Mouse (Mus musculus) liver, embryonic 15.5 days (tissue): ENCODE data around the gene Gbx2. TPM values are rescaled to one million over a fixed set of nuclear protein-coding genes. Genes with fewer than 3 reads are reported as not detected.

Experiments used
- ATAC-seq: fragments of 200-750 bp; cut with Nextera tagmentation; 2 replicates; pipeline ENCODE4 v1.8.0; 2017; ENCODE audit warnings: moderate number of reproducible peaks, mild to moderate bottlenecking, moderate library complexity; ENCODE audit not compliant: insufficient read depth
- H3K27ac ChIP-seq: fragments of 300-500 bp; sonication (generic); replicated peaks from 2 replicates; pipeline ENCODE4 v1.5.1; 2015; ENCODE audit warnings: mild to moderate bottlenecking, inconsistent platforms
- H3K27me3 ChIP-seq: fragments of 300-500 bp; sonication (generic); 2 replicates; pipeline ENCODE4 v1.6.1; 2015; ENCODE audit warnings: mild to moderate bottlenecking, inconsistent platforms
- H3K36me3 ChIP-seq: fragments of 300-500 bp; sonication (generic); replicated peaks from 2 replicates; pipeline ENCODE4 v1.6.1; 2015; ENCODE audit warnings: moderate library complexity, mild to moderate bottlenecking, inconsistent platforms
- H3K4me1 ChIP-seq: fragments of 300-500 bp; sonication (generic); replicated peaks from 2 replicates; pipeline ENCODE4 v1.6.1; 2015; ENCODE audit warnings: inconsistent platforms
- H3K4me2 ChIP-seq: fragments of 300-500 bp; sonication (generic); 2 replicates; pipeline ENCODE4 v1.6.1; 2015; ENCODE audit warnings: moderate library complexity, mild to moderate bottlenecking, inconsistent platforms
- H3K4me3 ChIP-seq: fragments of 300-500 bp; sonication (generic); replicated peaks from 2 replicates; pipeline ENCODE4 v1.5.1; 2015; ENCODE audit warnings: mild to moderate bottlenecking, inconsistent platforms
- H3K9ac ChIP-seq: fragments of 300-500 bp; sonication (generic); 2 replicates; pipeline ENCODE4 v1.6.1; 2015; ENCODE audit warnings: moderate library complexity, mild to moderate bottlenecking, inconsistent platforms
- H3K9me3 ChIP-seq: fragments of 300-500 bp; sonication (generic); replicated peaks from 2 replicates; pipeline ENCODE4 v1.6.1; 2016; ENCODE audit warnings: inconsistent platforms
- WGBS: fragments of 180-500 bp; shearing (Covaris S2); methylation state at CpG from one replicate; pipeline ENCODE4 v1.1.7; 2015; ENCODE audit warnings: mixed read lengths; ENCODE audit not compliant: insufficient replicate concordance; 5-methylcytosine and 5-hydroxymethylcytosine counted together
- polyA plus RNA-seq: library from polyadenylated mRNA; unstranded; fragments of >200 nt; fragmentation: Nextera tagmentation; extraction: Ambion mirVana; gene quantifications from 2 replicates; pipeline ENCODE4 v1.2.1, GENCODE M21; 2015

Gene Gbx2
- polyA plus RNA-seq, 1 experiment from 2014 or later: 0.67 TPM

- H3K9me3 ChIP-seq: no peaks in the 10 kb centered on the region
- no peaks in the 10 kb centered on the region for H3K27me3 ChIP-seq
- H3K36me3 ChIP-seq: no peaks in the 10 kb centered on the region
- H3K9ac ChIP-seq: no peak overlapping the region
- H3K27ac ChIP-seq: no peak overlapping the region
- no peak overlapping the region for H3K4me3 ChIP-seq
- ATAC-seq: no peak
- H3K4me1 ChIP-seq: no peaks in the 10 kb centered on the region
- 41% methylated on average over 2 of the region's 2 CpGs for WGBS
- no peak overlapping the region for H3K4me2 ChIP-seq
These were observed 28.7 kb downstream of the Gbx2 start for GRCm38 (mm10) chr1:89902236-89902635.

GRCm38 (mm10) chr1:89901381-89901780, 29.6 kb downstream of the Gbx2 start:
- H3K4me1 ChIP-seq: no peaks in the 10 kb centered on the region

GRCm38 (mm10) chr1:89899761-89900445, 31.1 kb downstream of the Gbx2 start:
- H3K4me2 ChIP-seq: no peak overlapping the region
- H3K9me3 ChIP-seq: no peaks in the 10 kb centered on the region
- ATAC-seq: no peak
- no peaks in the 10 kb centered on the region for H3K4me1 ChIP-seq
- H3K27me3 ChIP-seq: no peaks in the 10 kb centered on the region
- H3K9ac ChIP-seq: no peak overlapping the region
- no peaks in the 10 kb centered on the region for H3K36me3 ChIP-seq
- WGBS: 47% methylated on average over 11 of the region's 11 CpGs
- H3K27ac ChIP-seq: no peak overlapping the region
- no peak overlapping the region for H3K4me3 ChIP-seq

More at GRCm38 (mm10) chr1:89901381-89901780, 29.6 kb downstream of the Gbx2 start:
- H3K4me2 ChIP-seq: no peak overlapping the region
- no peaks in the 10 kb centered on the region for H3K27me3 ChIP-seq
- ATAC-seq: no peak
- H3K9ac ChIP-seq: no peak overlapping the region
- no peaks in the 10 kb centered on the region for H3K9me3 ChIP-seq
- no peaks in the 10 kb centered on the region for H3K36me3 ChIP-seq
- no peak overlapping the region for H3K27ac ChIP-seq
- 48% methylated on average over 4 of the region's 4 CpGs for WGBS
- no peak overlapping the region for H3K4me3 ChIP-seq

GRCm38 (mm10) chr1:89899036-89899435, 31.9 kb downstream of the Gbx2 start:
- no peaks in the 10 kb centered on the region for H3K36me3 ChIP-seq
- H3K4me1 ChIP-seq: no peaks in the 10 kb centered on the region
- H3K9me3 ChIP-seq: no peaks in the 10 kb centered on the region
- H3K4me2 ChIP-seq: no peak overlapping the region
- H3K9ac ChIP-seq: no peak overlapping the region
- no peak overlapping the region for H3K27ac ChIP-seq
- WGBS: 23% methylated on average over 2 of the region's 2 CpGs
- no peaks in the 10 kb centered on the region for H3K27me3 ChIP-seq
- H3K4me3 ChIP-seq: no peak overlapping the region
- no peak for ATAC-seq

- no peak overlapping the region for H3K27ac ChIP-seq
- no peak overlapping the region for H3K9ac ChIP-seq
- no peaks in the 10 kb centered on the region for H3K27me3 ChIP-seq
- ATAC-seq: no peak
- H3K4me2 ChIP-seq: no peak overlapping the region
- 51% methylated on average over 5 of the region's 5 CpGs for WGBS
- H3K4me3 ChIP-seq: no peak overlapping the region
- no peaks in the 10 kb centered on the region for H3K4me1 ChIP-seq
- no peaks in the 10 kb centered on the region for H3K9me3 ChIP-seq
- H3K36me3 ChIP-seq: no peaks in the 10 kb centered on the region
These were observed 35.2 kb downstream of the Gbx2 start for GRCm38 (mm10) chr1:89895801-89896200.

- Histone ChIP-seq H3K9me3 (no peaks in the 10 kb centered on the region), H3K27me3 (no peaks in the 10 kb centered on the region), H3K36me3 (no peaks in the 10 kb centered on the region), H3K4me1 (no peaks in the 10 kb centered on the region), H3K9ac (no peak overlapping the region), H3K4me2 (no peak overlapping the region), H3K27ac (no peak overlapping the region), H3K4me3 (no peak overlapping the region)
- no peak for ATAC-seq
- 63% methylated on average over 7 of the region's 7 CpGs for WGBS
These were observed 38.7 kb downstream of the Gbx2 start for GRCm38 (mm10) chr1:89892281-89892680.

- Histone ChIP-seq H3K9ac (no peak overlapping the region), H3K9me3 (no peaks in the 10 kb centered on the region), H3K4me2 (no peak overlapping the region), H3K4me3 (no peak overlapping the region), H3K27me3 (no peaks in the 10 kb centered on the region), H3K36me3 (no peaks in the 10 kb centered on the region), H3K4me1 (no peaks in the 10 kb centered on the region), H3K27ac (no peak overlapping the region)
- WGBS: 30% methylated on average over 6 of the region's 6 CpGs
- ATAC-seq: no peak
These were observed 39.6 kb downstream of the Gbx2 start for GRCm38 (mm10) chr1:89891400-89891799.

- no peak for ATAC-seq
- H3K9ac ChIP-seq: no peak overlapping the region
These were observed 45.3 kb downstream of the Gbx2 start for GRCm38 (mm10) chr1:89885696-89886095.

GRCm38 (mm10) chr1:89884335-89884734, 46.6 kb downstream of the Gbx2 start:
- H3K27me3 ChIP-seq: no peaks in the 10 kb centered on the region
- H3K27ac ChIP-seq: no peak overlapping the region
- no peaks in the 10 kb centered on the region for H3K36me3 ChIP-seq
- no peaks in the 10 kb centered on the region for H3K9me3 ChIP-seq
- no peak for ATAC-seq
- no peaks in the 10 kb centered on the region for H3K4me1 ChIP-seq
- no peak overlapping the region for H3K4me3 ChIP-seq
- WGBS: 69% methylated on average over 8 of the region's 8 CpGs
- no peak overlapping the region for H3K9ac ChIP-seq
- no peak overlapping the region for H3K4me2 ChIP-seq

More at GRCm38 (mm10) chr1:89885696-89886095, 45.3 kb downstream of the Gbx2 start:
- Histone ChIP-seq H3K36me3 (no peaks in the 10 kb centered on the region), H3K9me3 (no peaks in the 10 kb centered on the region), H3K27me3 (no peaks in the 10 kb centered on the region), H3K4me1 (no peaks in the 10 kb centered on the region), H3K4me2 (no peak overlapping the region), H3K4me3 (no peak overlapping the region), H3K27ac (no peak overlapping the region)
- WGBS: 55% methylated on average over 4 of the region's 4 CpGs

- 72% methylated on average over 10 of the region's 10 CpGs for WGBS
- Histone ChIP-seq H3K9ac (no peak overlapping the region), H3K4me2 (no peak overlapping the region), H3K4me3 (no peak overlapping the region), H3K9me3 (no peaks in the 10 kb centered on the region), H3K36me3 (no peaks in the 10 kb centered on the region), H3K27me3 (no peaks in the 10 kb centered on the region), H3K27ac (no peak overlapping the region), H3K4me1 (no peaks in the 10 kb centered on the region)
- no peak for ATAC-seq
These were observed 50.1 kb downstream of the Gbx2 start for GRCm38 (mm10) chr1:89880834-89881233.

GRCm38 (mm10) chr1:89880193-89880592, 50.8 kb downstream of the Gbx2 start:
- Histone ChIP-seq H3K9me3 (no peaks in the 10 kb centered on the region), H3K4me3 (no peak overlapping the region), H3K4me2 (no peak overlapping the region), H3K4me1 (no peaks in the 10 kb centered on the region), H3K27me3 (no peaks in the 10 kb centered on the region), H3K9ac (no peak overlapping the region), H3K36me3 (no peaks in the 10 kb centered on the region), H3K27ac (no peak overlapping the region)
- WGBS: 46% methylated on average over 8 of the region's 8 CpGs
- no peak for ATAC-seq

GRCm38 (mm10) chr1:89878496-89878895, 52.5 kb downstream of the Gbx2 start:
- ATAC-seq: no peak
- 67% methylated on average over 11 of the region's 11 CpGs for WGBS

More at GRCm38 (mm10) chr1:89878496-89878895, 52.5 kb downstream of the Gbx2 start:
- H3K27ac ChIP-seq: no peak overlapping the region
- no peaks in the 10 kb centered on the region for H3K9me3 ChIP-seq
- H3K27me3 ChIP-seq: no peaks in the 10 kb centered on the region
- H3K9ac ChIP-seq: no peak overlapping the region
- no peaks in the 10 kb centered on the region for H3K4me1 ChIP-seq
- H3K4me3 ChIP-seq: no peak overlapping the region
- H3K4me2 ChIP-seq: no peak overlapping the region
- H3K36me3 ChIP-seq: no peaks in the 10 kb centered on the region
